Mouse (Mus musculus): ENCODE measurements around the gene Enox1. TPM values are rescaled to one million over a fixed set of nuclear protein-coding genes. Genes with fewer than 3 reads are reported as not detected.
A peak's percentile ranks its signal among the peaks of the same experiment; 100 is the strongest.
"Not testable (repeated sequence)": the region's sequence is repeated elsewhere in the genome, so short reads cannot be mapped to it uniquely, and the experiment has no call there.

The Enox1 gene
- polyA plus RNA-seq, 1 experiment from 2014 or later = 2.4 TPM

- H3K4me3 ChIP-seq (ENCODE audit: low read length) = no peak overlapping the region
- WGBS = 93% methylated on average over 7 of the region's 7 CpGs
- no peak overlapping the region for H3K9ac ChIP-seq (ENCODE audit: low read length)
- no peaks in the 10 kb centered on the region for H3K4me1 ChIP-seq (replicated peaks; ENCODE audit: control insufficient read depth, insufficient read depth, low read length)
- H3K36me3 ChIP-seq (ENCODE audit: control insufficient read depth, insufficient read depth, low read length) = no peaks in the 10 kb centered on the region
- no peak for ATAC-seq (ENCODE audit: low read depth)
- no peak overlapping the region for H3K4me2 ChIP-seq (ENCODE audit: low read depth, low read length)
- no peaks in the 10 kb centered on the region for H3K9me3 ChIP-seq (ENCODE audit: control insufficient read depth, low read length)
- H3K27ac ChIP-seq (ENCODE audit: low read length) = no peak overlapping the region
- no peaks in the 10 kb centered on the region for H3K27me3 ChIP-seq (ENCODE audit: control insufficient read depth, insufficient read depth, low read depth, low read length)
Measured at GRCm38 (mm10) chr14:77534120-77534519, 377.6 kb downstream of the Enox1 start.

- Histone ChIP-seq H3K27ac (ENCODE audit: low read length) (no peak overlapping the region), H3K4me1 (replicated peaks; ENCODE audit: control insufficient read depth, insufficient read depth, low read length) (no peaks in the 10 kb centered on the region), H3K4me3 (ENCODE audit: low read length) (no peak overlapping the region), H3K27me3 (ENCODE audit: control insufficient read depth, insufficient read depth, low read depth, low read length) (no peaks in the 10 kb centered on the region), H3K9ac (ENCODE audit: low read length) (no peak overlapping the region), H3K4me2 (ENCODE audit: low read depth, low read length) (no peak overlapping the region), H3K9me3 (ENCODE audit: control insufficient read depth, low read length) (no peaks in the 10 kb centered on the region), H3K36me3 (ENCODE audit: control insufficient read depth, insufficient read depth, low read length) (no peaks in the 10 kb centered on the region)
- WGBS = 89% methylated on average over 2 of the region's 2 CpGs
- ATAC-seq (ENCODE audit: low read depth) = no peak
Measured at GRCm38 (mm10) chr14:77536592-77536991, 380.0 kb downstream of the Enox1 start.

- 54% methylated on average over 21 of the region's 21 CpGs for WGBS
- not testable (repeated sequence) for H3K4me2 ChIP-seq (ENCODE audit: low read depth, low read length)
Measured at GRCm38 (mm10) chr14:77539563-77539962, 383.0 kb downstream of the Enox1 start.

GRCm38 (mm10) chr14:77541925-77542324 lies 385.4 kb downstream of the Enox1 start:
- Histone ChIP-seq H3K4me3 (ENCODE audit: low read length) (no peak overlapping the region), H3K4me2 (ENCODE audit: low read depth, low read length) (no peak overlapping the region), H3K9me3 (ENCODE audit: control insufficient read depth, low read length) (no peaks in the 10 kb centered on the region), H3K27me3 (ENCODE audit: control insufficient read depth, insufficient read depth, low read depth, low read length) (no peaks in the 10 kb centered on the region), H3K4me1 (replicated peaks; ENCODE audit: control insufficient read depth, insufficient read depth, low read length) (no peaks in the 10 kb centered on the region), H3K27ac (ENCODE audit: low read length) (no peak overlapping the region), H3K9ac (ENCODE audit: low read length) (no peak overlapping the region), H3K36me3 (ENCODE audit: control insufficient read depth, insufficient read depth, low read length) (no peaks in the 10 kb centered on the region)
- 76% methylated on average over 7 of the region's 7 CpGs for WGBS
- ATAC-seq (ENCODE audit: low read depth) = no peak

More at GRCm38 (mm10) chr14:77539563-77539962, 383.0 kb downstream of the Enox1 start:
- H3K9ac ChIP-seq (ENCODE audit: low read length); H3K9me3 ChIP-seq (ENCODE audit: control insufficient read depth, low read length); H3K27me3 ChIP-seq (ENCODE audit: control insufficient read depth, insufficient read depth, low read depth, low read length); H3K4me1 ChIP-seq (replicated peaks; ENCODE audit: control insufficient read depth, insufficient read depth, low read length); H3K27ac ChIP-seq (ENCODE audit: low read length); H3K36me3 ChIP-seq (ENCODE audit: control insufficient read depth, insufficient read depth, low read length); H3K4me3 ChIP-seq (ENCODE audit: low read length): not testable (repeated sequence)
- ATAC-seq (ENCODE audit: low read depth) = peak; percentile 62; the same call in 1 of the 2 replicates

GRCm38 (mm10) chr14:77546531-77547274 lies 390.1 kb downstream of the Enox1 start:
- no peak overlapping the region for H3K4me2 ChIP-seq (ENCODE audit: low read depth, low read length)
- WGBS = 79% methylated on average over 8 of the region's 8 CpGs
- no peaks in the 10 kb centered on the region for H3K9me3 ChIP-seq (ENCODE audit: control insufficient read depth, low read length)
- no peaks in the 10 kb centered on the region for H3K4me1 ChIP-seq (replicated peaks; ENCODE audit: control insufficient read depth, insufficient read depth, low read length)
- H3K27me3 ChIP-seq (ENCODE audit: control insufficient read depth, insufficient read depth, low read depth, low read length) = no peaks in the 10 kb centered on the region
- ATAC-seq (ENCODE audit: low read depth) = no peak
- no peaks in the 10 kb centered on the region for H3K36me3 ChIP-seq (ENCODE audit: control insufficient read depth, insufficient read depth, low read length)
- H3K4me3 ChIP-seq (ENCODE audit: low read length) = no peak overlapping the region
- H3K27ac ChIP-seq (ENCODE audit: low read length) = no peak overlapping the region
- no peak overlapping the region for H3K9ac ChIP-seq (ENCODE audit: low read length)

GRCm38 (mm10) chr14:77547351-77547750 lies 390.8 kb downstream of the Enox1 start:
- Histone ChIP-seq H3K4me2 (ENCODE audit: low read depth, low read length) (no peak overlapping the region), H3K4me3 (ENCODE audit: low read length) (no peak overlapping the region), H3K27ac (ENCODE audit: low read length) (no peak overlapping the region), H3K9me3 (ENCODE audit: control insufficient read depth, low read length) (no peaks in the 10 kb centered on the region), H3K27me3 (ENCODE audit: control insufficient read depth, insufficient read depth, low read depth, low read length) (no peaks in the 10 kb centered on the region), H3K4me1 (replicated peaks; ENCODE audit: control insufficient read depth, insufficient read depth, low read length) (no peaks in the 10 kb centered on the region), H3K36me3 (ENCODE audit: control insufficient read depth, insufficient read depth, low read length) (no peaks in the 10 kb centered on the region), H3K9ac (ENCODE audit: low read length) (no peak overlapping the region)
- 74% methylated on average over 5 of the region's 5 CpGs for WGBS
- ATAC-seq (ENCODE audit: low read depth) = no peak

- Histone ChIP-seq H3K36me3 (ENCODE audit: control insufficient read depth, insufficient read depth, low read length) (no peaks in the 10 kb centered on the region), H3K4me3 (ENCODE audit: low read length) (no peak overlapping the region), H3K4me2 (ENCODE audit: low read depth, low read length) (no peak overlapping the region), H3K27ac (ENCODE audit: low read length) (no peak overlapping the region), H3K9me3 (ENCODE audit: control insufficient read depth, low read length) (no peaks in the 10 kb centered on the region), H3K4me1 (replicated peaks; ENCODE audit: control insufficient read depth, insufficient read depth, low read length) (no peaks in the 10 kb centered on the region), H3K27me3 (ENCODE audit: control insufficient read depth, insufficient read depth, low read depth, low read length) (no peaks in the 10 kb centered on the region), H3K9ac (ENCODE audit: low read length) (no peak overlapping the region)
- no peak for ATAC-seq (ENCODE audit: low read depth)
- 84% methylated on average over 5 of the region's 5 CpGs for WGBS
Measured at GRCm38 (mm10) chr14:77548963-77549362, 392.4 kb downstream of the Enox1 start.

- Histone ChIP-seq H3K9ac (ENCODE audit: low read length) (no peak overlapping the region), H3K4me3 (ENCODE audit: low read length) (no peak overlapping the region), H3K4me1 (replicated peaks; ENCODE audit: control insufficient read depth, insufficient read depth, low read length) (no peaks in the 10 kb centered on the region), H3K36me3 (ENCODE audit: control insufficient read depth, insufficient read depth, low read length) (no peaks in the 10 kb centered on the region), H3K27ac (ENCODE audit: low read length) (no peak overlapping the region), H3K4me2 (ENCODE audit: low read depth, low read length) (no peak overlapping the region), H3K27me3 (ENCODE audit: control insufficient read depth, insufficient read depth, low read depth, low read length) (no peaks in the 10 kb centered on the region), H3K9me3 (ENCODE audit: control insufficient read depth, low read length) (no peaks in the 10 kb centered on the region)
- WGBS = 40% methylated on average over 7 of the region's 7 CpGs
- ATAC-seq (ENCODE audit: low read depth) = no peak
Measured at GRCm38 (mm10) chr14:77557446-77558070, 401.0 kb downstream of the Enox1 start.

GRCm38 (mm10) chr14:77558910-77559309 lies 402.3 kb downstream of the Enox1 start:
- Histone ChIP-seq H3K27me3 (ENCODE audit: control insufficient read depth, insufficient read depth, low read depth, low read length) (no peaks in the 10 kb centered on the region), H3K27ac (ENCODE audit: low read length) (no peak overlapping the region), H3K4me3 (ENCODE audit: low read length) (no peak overlapping the region), H3K36me3 (ENCODE audit: control insufficient read depth, insufficient read depth, low read length) (no peaks in the 10 kb centered on the region), H3K4me2 (ENCODE audit: low read depth, low read length) (no peak overlapping the region), H3K9ac (ENCODE audit: low read length) (no peak overlapping the region), H3K9me3 (ENCODE audit: control insufficient read depth, low read length) (no peaks in the 10 kb centered on the region), H3K4me1 (replicated peaks; ENCODE audit: control insufficient read depth, insufficient read depth, low read length) (no peaks in the 10 kb centered on the region)
- no peak for ATAC-seq (ENCODE audit: low read depth)
- WGBS = 95% methylated on average over 3 of the region's 3 CpGs
